Mouse (Mus musculus): ENCODE measurements at regions not wholly inside any gene's neighbourhood (a gene's known extent, or its start where the extent isn't known, plus 50 kb on each side); places are given as distances from the start of the nearest gene placed in this dataset.

DNA sequence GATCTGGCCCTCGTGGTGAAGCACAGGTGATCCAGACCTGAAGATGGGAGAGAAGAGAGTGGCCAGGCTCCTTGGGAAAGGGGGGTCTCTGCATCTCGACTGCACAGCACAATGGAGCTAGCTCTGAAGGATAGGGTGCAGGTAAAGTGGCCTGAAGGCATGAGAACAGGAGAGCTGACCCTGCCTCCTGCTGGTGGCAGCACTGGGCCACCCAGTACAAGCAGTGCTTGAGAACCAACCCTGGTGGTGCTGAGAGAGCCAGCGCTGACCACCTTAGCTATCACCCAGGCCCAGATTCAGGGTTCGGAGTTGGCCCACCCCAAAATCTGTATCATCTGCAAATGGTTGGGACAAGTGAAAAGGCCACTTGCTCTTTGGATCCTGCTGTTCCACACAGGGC lies 66.2 kb downstream of the A730009L09Rik start:
- no peak for DNase-seq (ENCODE audit: low spot score)

DNA sequence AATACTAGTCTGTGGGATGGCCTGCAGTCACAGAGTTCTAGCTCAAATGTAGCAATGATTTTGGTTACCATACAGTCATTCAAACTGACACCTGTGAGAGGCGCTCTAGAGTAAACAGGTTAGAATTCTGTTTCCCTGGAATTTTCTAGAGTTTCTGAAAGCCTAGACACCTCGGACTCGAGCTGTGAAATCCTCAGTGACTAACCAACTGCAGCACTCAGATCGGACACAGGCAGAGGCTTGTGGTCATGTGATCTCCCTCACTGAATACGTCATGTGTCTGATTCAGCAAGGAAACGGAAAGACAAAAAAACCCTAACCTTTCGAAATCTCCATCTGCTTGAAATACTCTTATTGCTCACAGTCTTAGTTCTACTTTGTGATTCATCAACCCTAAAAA lies 68.4 kb downstream of the A730009L09Rik start:
- no peak for DNase-seq (ENCODE audit: low spot score)

DNA sequence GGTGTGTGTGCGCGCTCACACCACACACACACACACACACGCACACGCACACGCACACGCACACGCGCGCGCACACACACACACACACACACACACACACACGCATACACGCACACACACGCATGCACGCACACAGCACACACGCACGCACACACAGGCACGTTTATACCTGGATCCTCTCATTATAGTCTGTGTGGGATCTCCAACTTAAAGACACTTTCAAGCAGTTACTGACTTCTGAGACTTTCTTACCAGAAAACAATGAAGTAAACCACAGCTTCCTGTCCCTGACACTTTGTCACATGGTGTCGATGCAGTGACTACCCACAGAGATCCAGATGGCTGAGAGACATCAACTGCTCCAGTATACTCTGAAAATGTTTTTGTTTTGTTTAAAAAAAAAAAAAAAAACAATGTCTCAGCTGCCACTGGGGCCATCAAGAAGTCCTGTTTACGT lies 68.9 kb downstream of the A730009L09Rik start:
- no peak for DNase-seq (ENCODE audit: low spot score)

DNA sequence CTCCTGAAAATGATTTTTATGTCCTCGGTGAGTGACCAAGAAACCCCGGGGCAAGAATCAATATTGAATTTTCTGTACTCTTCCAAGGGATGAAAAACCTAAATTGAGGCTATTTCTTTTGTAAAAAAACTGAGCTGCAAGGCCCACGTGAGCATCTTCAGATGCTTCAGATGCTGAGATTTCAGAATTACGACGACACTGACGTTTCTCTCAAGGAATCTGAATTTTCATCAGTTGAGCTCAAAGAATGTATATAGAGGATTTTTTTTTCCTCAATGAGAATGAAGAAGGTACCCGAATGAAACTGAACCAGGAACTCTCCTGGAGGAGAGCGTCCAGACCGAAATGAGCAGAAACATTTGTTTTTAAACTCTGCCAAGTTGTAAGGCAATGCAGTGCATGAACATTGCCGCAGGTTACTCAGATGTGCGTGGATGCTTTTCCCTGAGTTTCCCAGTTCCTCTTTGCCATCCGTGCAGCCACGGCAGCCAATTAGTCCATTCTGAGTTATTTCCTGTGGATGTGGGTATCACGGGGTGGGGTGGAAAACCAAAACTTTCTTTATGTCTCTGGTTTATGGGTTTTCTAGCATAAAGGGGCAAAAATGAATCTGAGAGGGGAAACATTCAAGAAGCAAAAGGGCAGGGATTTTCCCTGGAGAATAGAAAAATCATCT lies 69.9 kb downstream of the A730009L09Rik start:
- DNase-seq (ENCODE audit: low spot score): no peak

DNA sequence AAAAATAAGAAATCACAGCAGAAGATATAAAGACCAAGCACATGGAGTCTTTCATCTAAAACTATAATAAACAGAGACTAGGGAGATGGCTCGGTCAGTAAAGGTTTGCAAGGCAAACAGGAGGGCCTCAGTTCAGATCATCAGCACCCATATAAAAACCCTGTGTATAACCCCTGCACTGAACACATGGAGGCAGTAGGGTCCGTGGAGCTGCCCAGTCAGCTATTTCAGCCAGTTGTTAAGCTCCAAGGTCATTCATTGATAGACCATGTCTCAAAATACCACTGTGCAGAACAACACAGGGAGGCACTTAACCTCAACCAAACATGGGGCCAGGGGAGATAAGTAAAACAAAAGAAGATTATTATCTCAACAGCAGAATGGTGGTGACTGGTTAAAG lies 78.1 kb downstream of the A730009L09Rik start:
- DNase-seq (ENCODE audit: low spot score): no peak

DNA sequence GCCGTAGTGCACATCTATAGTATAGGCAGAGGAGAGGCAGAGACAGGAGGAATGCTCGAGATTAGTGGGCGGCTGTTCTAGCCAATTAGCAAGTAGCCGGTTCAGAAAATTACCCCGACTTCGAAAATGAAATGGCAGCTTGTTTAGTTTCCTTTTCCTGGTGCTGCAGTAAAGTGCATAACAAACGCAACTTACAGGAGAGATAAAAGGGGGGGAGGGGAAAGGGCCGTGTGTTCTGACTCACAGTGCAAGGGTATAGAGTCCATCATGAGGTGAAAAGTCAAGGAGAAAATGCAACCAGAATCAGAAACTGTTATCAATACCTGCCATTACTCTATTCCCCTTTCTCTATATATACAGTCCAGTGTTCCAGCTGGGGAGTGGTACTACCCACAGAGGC lies 88.0 kb downstream of the A730009L09Rik start:
- DNase-seq (ENCODE audit: low spot score): no peak

DNA sequence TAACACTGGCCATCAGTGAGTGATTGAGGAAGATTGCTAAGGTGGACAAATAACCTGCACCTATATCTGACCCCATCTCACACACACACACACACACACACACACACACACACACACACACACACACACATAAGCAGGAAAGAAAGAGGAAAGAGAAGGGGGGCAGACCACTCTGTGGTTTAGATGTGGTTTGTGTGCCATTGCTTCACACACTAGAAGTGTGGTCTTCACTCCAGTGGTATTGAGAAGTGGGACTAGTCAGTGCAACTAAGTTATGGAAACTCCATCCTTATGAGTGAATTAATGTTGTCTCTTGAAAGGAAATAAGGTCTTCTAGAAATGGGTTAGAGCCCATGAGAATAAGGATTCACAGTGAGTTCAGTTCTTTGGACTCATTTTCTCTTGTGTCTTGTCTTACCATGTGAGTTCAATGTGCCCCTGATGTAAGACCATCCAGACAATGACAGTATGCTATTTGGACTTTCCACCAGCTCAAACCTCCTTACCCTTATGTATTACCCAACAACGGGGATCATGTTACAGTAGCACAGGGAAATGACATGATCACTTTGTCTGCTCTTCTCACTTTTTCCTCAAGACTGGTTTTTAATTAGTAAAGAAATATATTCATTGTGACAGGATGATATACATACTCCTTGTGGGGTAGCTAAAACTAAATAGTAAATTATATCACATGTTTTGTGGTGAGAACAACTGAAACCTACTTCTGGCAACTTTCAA lies 88.7 kb downstream of the A730009L09Rik start:
- DNase-seq (ENCODE audit: low spot score): no peak

DNA sequence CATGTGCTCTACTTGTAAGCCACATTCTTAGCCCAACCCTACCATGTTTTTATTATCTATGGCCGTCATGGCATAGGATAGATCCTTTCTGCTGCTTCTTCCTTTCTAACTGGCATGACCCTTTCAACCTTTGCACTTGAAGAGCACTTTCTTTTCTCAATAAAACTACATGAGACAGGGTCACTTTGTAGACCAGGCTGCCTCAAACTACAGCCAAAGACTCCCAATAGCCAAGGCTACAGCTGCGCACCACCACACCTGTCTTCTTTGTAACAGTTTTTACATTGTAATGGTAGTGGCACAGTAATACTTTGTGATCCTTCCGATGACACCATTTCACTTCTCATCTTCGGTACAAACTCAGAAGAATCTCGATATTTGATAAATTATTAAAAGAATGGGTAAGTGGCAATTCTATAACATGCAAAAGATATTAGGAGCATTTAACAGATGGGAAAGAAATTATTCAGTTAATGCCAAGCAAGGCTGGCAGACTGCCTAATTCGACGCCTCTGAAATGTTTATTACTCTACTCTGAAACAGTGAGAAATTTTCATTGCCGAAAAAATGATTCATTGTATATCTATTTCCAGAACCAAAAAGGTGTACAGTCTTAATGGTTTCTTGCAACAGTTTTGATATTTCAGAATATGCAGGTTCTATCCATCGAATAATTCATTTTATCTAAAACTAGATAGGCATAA lies 89.5 kb downstream of the A730009L09Rik start:
- DNase-seq (ENCODE audit: low spot score): no peak

DNA sequence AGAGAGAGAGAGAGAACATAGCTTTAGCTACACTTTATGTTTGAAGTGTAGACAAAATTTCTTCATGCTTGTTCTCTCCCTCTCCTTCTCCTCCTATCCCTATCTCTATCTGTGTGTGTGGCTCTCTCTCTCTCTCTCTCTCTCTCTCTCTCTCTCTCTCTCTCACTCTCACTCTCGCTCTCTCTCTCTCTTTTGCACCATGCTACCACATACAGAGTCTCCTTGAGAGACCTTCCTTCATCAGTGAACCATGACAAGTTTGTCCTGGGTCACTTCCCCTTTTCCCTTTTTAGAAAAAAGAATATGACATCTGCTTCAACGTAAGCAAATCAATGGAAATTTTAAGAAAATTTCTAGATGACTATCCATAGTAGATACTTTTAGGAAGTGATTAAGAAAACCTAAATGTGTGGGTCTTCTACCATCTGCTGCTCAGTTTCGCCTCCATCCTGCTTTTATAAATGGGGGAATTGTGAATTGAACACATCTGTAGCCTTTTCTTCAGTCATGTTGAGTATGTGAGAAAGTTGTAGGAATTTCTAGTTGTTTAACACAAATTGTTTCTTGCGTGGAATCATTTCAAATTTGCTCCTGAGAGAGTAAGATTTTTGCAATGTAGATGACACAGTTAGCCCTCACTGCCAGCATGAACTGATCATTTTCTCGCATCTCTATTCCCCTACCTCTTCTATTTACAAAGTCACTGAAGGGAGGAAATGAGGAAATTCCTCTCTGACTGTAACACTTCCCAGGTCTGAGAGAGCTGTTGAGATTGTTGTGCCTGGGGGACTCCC lies 91.3 kb downstream of the A730009L09Rik start:
- DNase-seq (ENCODE audit: low spot score): no peak

DNA sequence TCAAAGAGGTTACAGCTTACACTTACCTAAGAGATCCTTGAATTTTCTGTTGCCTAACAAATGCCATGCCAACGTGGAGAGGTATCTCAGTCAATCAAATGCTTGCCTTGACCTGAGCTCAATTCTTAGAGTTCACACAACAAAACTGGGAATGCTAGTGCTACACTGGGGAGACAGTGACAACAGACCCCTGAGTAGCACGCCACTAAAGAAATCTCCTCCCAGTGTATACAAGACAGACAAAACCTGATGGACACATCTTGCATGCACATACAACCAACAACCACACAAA lies 91.8 kb downstream of the A730009L09Rik start:
- no peak for DNase-seq (ENCODE audit: low spot score)

DNA sequence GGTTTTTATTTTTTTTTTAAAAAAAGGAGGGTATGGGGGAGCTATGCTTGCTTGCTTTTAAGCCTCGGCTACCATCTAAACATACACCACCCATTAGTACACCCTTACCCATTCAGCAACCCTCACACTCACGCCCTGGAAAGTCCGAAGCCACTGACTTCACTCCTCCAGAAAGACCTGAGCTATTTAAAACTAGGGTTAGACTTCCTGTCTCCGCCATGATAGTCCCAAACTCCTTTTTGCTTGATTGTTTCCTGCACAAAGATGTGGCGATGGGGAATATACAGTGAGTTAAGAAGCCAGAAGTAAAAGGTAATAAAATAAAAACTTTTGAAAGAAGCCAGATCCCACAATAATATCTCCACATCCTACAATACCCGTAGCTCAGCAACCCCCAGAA lies 92.6 kb downstream of the A730009L09Rik start:
- DNase-seq (ENCODE audit: low spot score): no peak

DNA sequence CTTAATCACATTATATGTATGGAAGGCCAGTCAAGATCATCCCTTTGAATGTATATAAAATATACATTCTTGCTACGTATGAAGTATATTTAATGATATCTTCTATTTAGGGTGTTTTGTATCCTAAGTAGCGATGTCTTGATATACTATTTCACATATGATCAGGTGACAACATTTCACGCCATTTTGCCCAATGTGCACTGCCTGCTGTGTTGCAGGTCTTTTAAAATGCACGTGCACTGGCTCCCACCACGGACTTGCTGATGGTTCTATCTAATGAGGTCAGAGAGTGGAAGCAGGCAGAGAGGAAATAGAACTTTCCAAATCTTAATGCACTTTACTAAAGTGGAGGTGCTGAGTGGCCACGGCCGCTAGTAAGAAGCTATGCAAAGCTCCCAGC lies 100.8 kb downstream of the A730009L09Rik start:
- DNase-seq (ENCODE audit: low spot score): no peak

DNA sequence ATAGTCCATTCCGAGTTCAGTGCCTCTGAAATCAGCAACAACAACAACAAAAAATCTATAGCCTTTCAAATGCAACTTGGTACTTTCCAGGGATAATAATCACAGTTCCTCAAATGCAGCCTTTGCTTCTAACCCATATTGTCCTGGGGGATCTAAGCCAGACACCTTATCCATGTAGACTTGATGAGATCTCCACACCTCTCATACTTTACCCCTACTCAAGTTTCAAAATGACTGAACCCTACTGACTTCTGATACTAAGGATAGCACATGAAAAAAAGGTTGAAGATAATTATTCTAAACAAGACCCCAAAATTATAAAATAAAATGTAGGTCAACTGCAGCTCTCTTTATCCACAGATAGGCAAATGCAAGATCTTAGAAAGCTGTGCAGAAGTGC lies 101.2 kb downstream of the A730009L09Rik start:
- no peak for DNase-seq (ENCODE audit: low spot score)

DNA sequence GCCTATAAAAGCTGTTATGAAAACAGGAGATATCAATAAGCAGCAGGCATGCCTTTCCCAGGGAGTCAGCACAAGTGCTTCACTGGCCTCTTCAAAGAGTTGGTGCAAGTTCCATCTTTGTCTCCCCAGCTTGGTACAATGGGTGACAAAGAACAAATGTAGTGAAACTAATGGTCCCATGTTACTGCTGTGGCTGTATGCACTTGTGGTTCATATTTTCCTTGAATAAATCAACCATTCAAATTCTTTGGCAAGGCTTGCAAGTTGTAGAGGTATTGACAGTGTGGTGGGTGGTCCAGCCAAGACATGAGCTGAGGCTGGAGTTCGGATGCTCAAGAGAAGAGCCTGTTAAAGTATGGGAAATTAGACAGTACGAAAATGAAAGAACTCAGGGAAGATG lies 103.5 kb downstream of the A730009L09Rik start:
- no peak for DNase-seq (ENCODE audit: low spot score)

DNA sequence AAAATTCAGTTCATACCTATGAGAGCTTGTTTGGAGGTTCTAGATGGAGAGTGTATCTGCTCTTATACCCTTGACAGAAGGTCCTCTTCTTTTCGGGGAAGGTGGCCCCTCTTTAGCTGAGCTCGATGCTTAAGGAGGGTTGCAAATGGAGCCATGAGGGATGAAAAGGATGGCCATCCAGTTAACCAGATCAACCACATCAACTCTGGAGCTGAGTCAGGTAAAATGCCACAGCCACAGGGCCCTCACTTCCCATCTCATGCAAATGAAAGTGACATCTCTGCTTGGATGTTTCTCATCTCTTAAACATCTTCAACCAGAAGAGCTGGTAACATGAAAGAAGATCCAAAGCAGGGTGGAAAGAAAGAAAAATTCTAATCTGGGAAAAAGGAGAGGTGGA lies 105.0 kb downstream of the A730009L09Rik start:
- no peak for DNase-seq (ENCODE audit: low spot score)

DNA sequence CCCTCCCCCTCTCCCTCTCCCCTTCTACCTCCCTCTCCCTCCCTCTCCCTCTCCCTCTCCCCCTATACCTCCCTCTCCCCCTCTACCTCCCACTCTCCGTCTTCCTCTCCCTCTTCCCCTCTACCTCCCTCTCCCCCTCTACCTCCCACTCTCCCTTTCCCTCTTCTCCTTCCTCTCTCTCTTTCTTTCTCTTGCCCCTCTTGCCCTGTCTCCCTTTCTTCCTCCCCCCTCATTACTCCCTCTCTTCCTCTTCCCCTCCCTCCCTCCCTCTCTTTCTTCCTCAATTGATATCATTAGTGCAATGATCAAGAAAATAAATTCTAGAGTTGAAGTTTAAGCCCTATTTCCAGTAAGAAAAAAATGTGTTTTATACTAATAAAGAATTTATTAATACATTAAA lies 105.9 kb downstream of the A730009L09Rik start:
- no peak for DNase-seq (ENCODE audit: low spot score)

DNA sequence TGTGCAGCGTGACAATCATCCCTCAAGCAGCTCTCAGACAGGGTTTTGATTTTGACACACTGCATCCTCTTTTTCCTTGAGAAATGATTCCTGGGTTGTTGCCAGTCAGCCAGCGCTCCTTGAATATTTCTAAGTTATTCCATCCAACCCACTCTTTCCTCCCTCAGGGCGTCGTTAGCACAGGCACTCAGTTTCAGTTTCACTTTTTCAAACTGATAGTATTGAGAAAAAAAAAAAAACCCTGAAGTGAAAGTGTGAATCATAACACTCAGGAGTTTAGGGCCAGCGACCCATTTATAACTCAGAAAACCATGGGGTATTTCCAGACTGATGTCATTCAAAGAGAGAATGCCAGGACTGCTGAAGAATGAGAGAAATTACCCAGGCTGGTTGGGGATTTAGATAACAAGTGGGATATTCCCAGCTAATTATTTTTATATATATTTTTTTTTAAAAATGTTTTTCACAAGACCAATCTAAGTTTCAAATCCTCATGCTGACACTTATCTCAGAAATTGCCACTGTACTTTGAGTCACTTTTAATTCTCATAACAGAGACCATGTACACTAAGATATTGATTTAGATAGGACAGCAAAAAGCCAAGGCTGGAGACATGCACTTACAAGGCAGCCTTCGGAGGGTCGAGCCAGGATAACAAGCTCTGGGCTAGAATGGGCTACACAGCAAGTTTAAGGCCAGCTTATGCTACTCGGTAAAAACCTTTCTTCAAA lies 106.5 kb downstream of the A730009L09Rik start:
- peak; percentile 12 for DNase-seq (ENCODE audit: low spot score)

DNA sequence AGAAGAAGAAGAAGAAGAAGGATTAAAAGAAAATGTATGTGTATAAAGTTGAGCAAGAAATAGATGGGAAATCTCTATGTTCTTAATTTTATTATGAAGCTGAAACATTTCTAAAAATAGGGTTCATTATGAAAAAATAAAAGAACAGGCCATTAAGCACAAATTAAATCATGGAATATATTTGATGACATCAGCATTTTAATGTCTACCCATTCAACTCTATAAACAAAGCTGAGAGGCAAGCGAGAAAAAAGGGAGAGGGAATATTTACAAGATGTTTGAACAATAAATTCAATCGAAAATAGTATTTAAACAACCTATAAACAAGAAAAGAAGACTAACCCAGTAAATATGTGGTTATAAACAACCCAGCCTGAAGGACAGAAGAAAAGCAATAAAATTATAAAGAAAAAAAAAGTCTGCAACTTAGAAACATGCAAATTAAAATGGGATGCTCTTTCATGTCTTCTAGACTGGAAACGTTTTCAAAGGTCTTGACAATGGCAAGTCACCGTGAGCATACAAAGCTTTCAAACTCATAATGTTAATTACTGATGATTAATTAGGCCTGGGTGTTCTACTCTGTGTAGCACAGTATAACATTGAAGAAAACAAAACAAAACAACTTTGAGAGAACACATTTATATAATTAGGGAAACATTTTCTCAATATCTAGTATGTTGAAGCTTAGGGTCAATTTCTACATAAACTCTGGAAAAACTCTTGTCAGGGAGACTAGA lies 108.6 kb downstream of the A730009L09Rik start:
- no peak for DNase-seq (ENCODE audit: low spot score)

DNA sequence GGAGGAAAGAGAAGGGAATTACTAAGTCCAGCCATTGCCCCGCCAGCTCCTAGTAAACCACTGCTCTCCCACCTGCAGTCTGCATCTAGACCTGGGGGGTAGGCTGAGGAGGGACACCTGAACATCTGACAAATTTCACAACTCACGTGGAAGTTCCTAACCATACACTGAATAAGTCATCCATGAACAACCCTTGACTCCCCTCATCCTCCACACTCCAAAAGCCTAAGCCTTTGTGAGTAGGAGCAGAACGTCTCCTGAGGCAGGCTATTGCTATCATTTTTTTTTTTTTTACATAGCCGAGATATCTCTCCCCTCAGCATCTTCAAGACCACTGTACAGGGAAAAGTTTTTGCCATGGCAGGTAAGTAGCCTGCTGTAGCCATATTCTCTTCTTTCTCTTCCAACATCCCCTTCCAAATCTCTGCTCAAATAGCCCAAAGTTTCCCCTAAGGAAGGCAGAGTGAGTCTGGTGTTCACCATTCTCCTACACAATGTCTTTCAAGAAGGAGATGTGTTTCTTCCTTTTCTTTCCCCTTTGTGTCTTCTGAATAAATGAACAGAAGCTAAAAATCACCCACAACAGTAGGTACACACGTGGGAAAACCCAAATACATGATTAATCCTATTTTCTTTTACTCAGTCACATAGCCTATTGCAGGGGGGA lies 109.7 kb downstream of the A730009L09Rik start:
- no peak for DNase-seq (ENCODE audit: low spot score)

DNA sequence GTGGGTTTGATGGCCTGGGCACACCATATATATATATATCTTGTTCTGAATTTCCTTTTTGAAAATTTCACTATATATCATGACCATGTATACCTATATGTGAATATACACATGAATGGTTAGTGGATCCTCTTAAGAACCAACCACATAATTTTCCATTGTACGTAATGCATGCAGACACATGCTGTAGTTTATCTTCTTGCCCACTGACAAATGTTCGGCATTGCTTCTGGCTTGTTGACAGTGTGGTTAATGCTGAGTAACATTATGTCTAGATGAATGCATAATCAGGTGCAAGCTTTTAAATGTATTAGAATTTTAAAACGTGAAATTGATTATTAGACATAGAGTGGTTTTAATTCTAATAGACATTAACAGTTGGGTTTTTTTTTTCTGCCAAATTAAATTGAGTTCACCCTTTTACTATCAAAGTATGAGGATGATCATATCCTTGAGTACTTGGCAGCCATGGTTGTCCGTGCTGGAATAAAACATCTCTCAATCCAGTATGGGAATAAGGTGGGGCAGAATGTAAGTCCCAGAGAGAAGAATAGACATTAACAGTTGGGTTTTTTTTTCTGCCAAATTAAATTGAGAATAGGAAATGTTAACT lies 110.3 kb downstream of the A730009L09Rik start:
- DNase-seq (ENCODE audit: low spot score): no peak
